Mouse (Mus musculus) G1E (cell line): Measurements from ENCODE around the gene Glce. TPM values are rescaled to one million over a fixed set of nuclear protein-coding genes. Genes with fewer than 3 reads are reported as not detected.

ENCODE experiments used
- ATAC-seq: 2 replicates; pipeline ENCODE4 v1.8.0; 2016; ENCODE audit warnings: mild to moderate bottlenecking; ENCODE audit not compliant: insufficient number of reproducible peaks, poor library complexity, low FRiP score, severe bottlenecking; ENCODE audit errors: extremely low read depth
- DNase-seq: peaks from one replicate; pipeline ENCODE4 v3.0.0; 2012; ENCODE audit warnings: low spot score
- H3K27me3 ChIP-seq: 2 replicates; pipeline ENCODE4 v1.6.1; 2012; ENCODE audit warnings: mild to moderate bottlenecking, low read length, inconsistent platforms; ENCODE audit not compliant: insufficient read depth
- H3K36me3 ChIP-seq: replicated peaks from 2 replicates; pipeline ENCODE3; 2012; ENCODE audit warnings: mild to moderate bottlenecking, inconsistent platforms
- H3K4me1 ChIP-seq: 2 replicates; pipeline ENCODE4 v1.6.1; 2012; ENCODE audit warnings: low read depth, low read length, inconsistent platforms, mixed read lengths; ENCODE audit not compliant: insufficient read depth
- H3K4me3 ChIP-seq: 2 replicates; pipeline ENCODE4 v1.5.1; 2012; ENCODE audit warnings: low read depth, mild to moderate bottlenecking, inconsistent platforms, low read length, moderate library complexity, mixed read lengths
- H3K9me3 ChIP-seq: replicated peaks from 2 replicates; pipeline ENCODE4 v1.6.1; 2012; ENCODE audit warnings: inconsistent platforms
- CTCF ChIP-seq: IDR thresholded peaks from 2 replicates; pipeline ENCODE4 v1.5.1; 2012; ENCODE audit warnings: low read depth, low read length, inconsistent platforms, mixed read lengths
- GATA1 ChIP-seq: IDR thresholded peaks from 2 replicates; pipeline ENCODE4 v1.6.1; 2012; ENCODE audit warnings: borderline replicate concordance, low read length, inconsistent platforms, mixed read lengths
- GATA2 ChIP-seq: IDR thresholded peaks from 2 replicates; pipeline ENCODE4 v1.6.1; 2012; ENCODE audit warnings: low read depth, low read length, inconsistent platforms, borderline replicate concordance
- POLR2AphosphoS5 ChIP-seq: IDR thresholded peaks from 2 replicates; pipeline ENCODE4 v1.6.1; 2012; ENCODE audit warnings: low read depth, low read length, inconsistent platforms; ENCODE audit not compliant: insufficient replicate concordance
- TAL1 ChIP-seq: conservative IDR thresholded peaks from 2 replicates; pipeline ENCODE4 v1.6.1; 2012; ENCODE audit warnings: low read depth, low read length, inconsistent platforms, mixed read lengths
- polyA plus RNA-seq: library from polyadenylated mRNA; stranded (reverse); fragments of >175 nt; gene quantifications from 2 replicates; pipeline ENCODE4 v1.2.3, GENCODE M21; 2012
- total RNA-seq, 2 experiments: library from RNA; stranded (forward) in 1 of 2; stranded (reverse) in 1 of 2; fragments of 200-1000 nt in 1 of 2; fragments of >200 nt in 1 of 2; fragmentation: Nextera tagmentation in 1 of 2; gene quantifications; 2 replicates each; pipeline ENCODE4 v1.2.3; 2014 to 2017

Glce gene
- total and polyA plus RNA-seq, 3 experiments = 2.9 to 20.5 (median 18.5) TPM

- Histone ChIP-seq H3K4me3 (no peak overlapping the region), H3K9me3 (no peaks in the 10 kb centered on the region), H3K4me1 (no peaks in the 10 kb centered on the region), H3K36me3 (no peaks in the 10 kb centered on the region), H3K27me3 (peaks cover 22% of the 10 kb centered on the region)
- TF ChIP-seq TAL1 (no peak), GATA1 (no peak), GATA2 (no peak), CTCF (no peak), POLR2AphosphoS5 (no peak)
- no peak for ATAC-seq
- no peak for DNase-seq
Measured at GRCm38 (mm10) chr9:62153263-62153662, 30.8 kb upstream of the Glce start.

GRCm38 (mm10) chr9:62152506-62152905 is 30.1 kb upstream of the Glce start:
- ATAC-seq (no peak), DNase-seq (no peak)
- Histone ChIP-seq H3K4me1 (no peaks in the 10 kb centered on the region), H3K36me3 (no peaks in the 10 kb centered on the region), H3K9me3 (no peaks in the 10 kb centered on the region), H3K27me3 (peaks cover 19% of the 10 kb centered on the region), H3K4me3 (no peak overlapping the region)
- TF ChIP-seq GATA1 (no peak), GATA2 (no peak), TAL1 (no peak), POLR2AphosphoS5 (no peak), CTCF (no peak)

GRCm38 (mm10) chr9:62145198-62145597 is 22.7 kb upstream of the Glce start:
- H3K9me3 ChIP-seq = no peaks in the 10 kb centered on the region
- ATAC-seq = no peak
- no peaks in the 10 kb centered on the region for H3K36me3 ChIP-seq
- peaks cover 27% of the 10 kb centered on the region for H3K27me3 ChIP-seq
- H3K4me3 ChIP-seq = no peak overlapping the region
- DNase-seq = no peak
- H3K4me1 ChIP-seq = no peaks in the 10 kb centered on the region
- TF ChIP-seq POLR2AphosphoS5 = no peak

GRCm38 (mm10) chr9:62143428-62143827 is 21.0 kb upstream of the Glce start:
- Histone ChIP-seq H3K36me3 (no peaks in the 10 kb centered on the region), H3K4me1 (no peaks in the 10 kb centered on the region), H3K4me3 (no peak overlapping the region), H3K9me3 (no peaks in the 10 kb centered on the region), H3K27me3 (peaks cover 38% of the 10 kb centered on the region)
- DNase-seq (no peak), ATAC-seq (no peak)
- no peak for TF ChIP-seq GATA2
- TF ChIP-seq TAL1 = no peak
- no peak for TF ChIP-seq GATA1
- no peak for TF ChIP-seq POLR2AphosphoS5
- no peak for TF ChIP-seq CTCF

- H3K36me3 ChIP-seq = no peaks in the 10 kb centered on the region
- H3K4me1 ChIP-seq = no peaks in the 10 kb centered on the region; the same call in 1 of the 2 replicates
- peaks cover 60% of the 10 kb centered on the region for H3K27me3 ChIP-seq
- ATAC-seq (no peak), DNase-seq (no peak)
- H3K4me3 ChIP-seq = no peak overlapping the region
- no peaks in the 10 kb centered on the region for H3K9me3 ChIP-seq
- no peak for TF ChIP-seq TAL1
- no peak for TF ChIP-seq GATA2
- TF ChIP-seq CTCF = no peak
- no peak for TF ChIP-seq POLR2AphosphoS5
- no peak for TF ChIP-seq GATA1
Measured at GRCm38 (mm10) chr9:62139027-62139426, 16.6 kb upstream of the Glce start.

- no peak for ATAC-seq
- no peak overlapping the region for H3K4me3 ChIP-seq
- H3K27me3 ChIP-seq = peaks cover 63% of the 10 kb centered on the region
- no peak for TF ChIP-seq GATA1
- no peak for TF ChIP-seq TAL1
- no peak for TF ChIP-seq GATA2
- TF ChIP-seq CTCF = no peak
- no peak for TF ChIP-seq POLR2AphosphoS5
- H3K4me1 ChIP-seq = no peaks in the 10 kb centered on the region; the same call in 1 of the 2 replicates
- DNase-seq = no peak
- no peaks in the 10 kb centered on the region for H3K36me3 ChIP-seq
- no peaks in the 10 kb centered on the region for H3K9me3 ChIP-seq
Measured at GRCm38 (mm10) chr9:62137259-62137658, 14.8 kb upstream of the Glce start.
